Mouse (Mus musculus): Measurements from ENCODE around the gene Large2.
A peak's percentile ranks its signal among the peaks of the same experiment; 100 is the strongest.

The Large2 gene

GRCm38 (mm10) chr2:92390206-92390930, 15.7 kb upstream of the Large2 start:
- DNase-seq = no peak

DNA sequence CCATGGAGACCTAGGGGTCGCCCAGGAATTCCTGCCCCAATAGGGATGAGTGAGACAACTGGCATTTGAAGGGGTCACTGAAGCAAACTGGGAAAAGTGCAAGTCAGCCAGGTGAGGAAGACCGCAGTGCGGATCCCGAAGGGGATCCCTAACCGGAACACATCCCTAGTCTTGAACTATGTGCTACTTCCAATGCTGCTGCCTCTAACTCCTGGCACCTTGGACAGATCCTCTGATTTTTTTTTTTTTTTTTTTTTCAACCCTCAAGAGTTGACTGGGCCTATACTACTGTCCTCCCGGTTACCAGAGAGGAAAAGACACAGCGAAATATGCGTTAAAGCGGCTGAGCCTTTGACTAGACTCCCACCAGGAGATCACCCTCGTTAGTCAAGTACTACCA, 15.0 kb upstream of the Large2 start:
- DNase-seq = no peak

DNA sequence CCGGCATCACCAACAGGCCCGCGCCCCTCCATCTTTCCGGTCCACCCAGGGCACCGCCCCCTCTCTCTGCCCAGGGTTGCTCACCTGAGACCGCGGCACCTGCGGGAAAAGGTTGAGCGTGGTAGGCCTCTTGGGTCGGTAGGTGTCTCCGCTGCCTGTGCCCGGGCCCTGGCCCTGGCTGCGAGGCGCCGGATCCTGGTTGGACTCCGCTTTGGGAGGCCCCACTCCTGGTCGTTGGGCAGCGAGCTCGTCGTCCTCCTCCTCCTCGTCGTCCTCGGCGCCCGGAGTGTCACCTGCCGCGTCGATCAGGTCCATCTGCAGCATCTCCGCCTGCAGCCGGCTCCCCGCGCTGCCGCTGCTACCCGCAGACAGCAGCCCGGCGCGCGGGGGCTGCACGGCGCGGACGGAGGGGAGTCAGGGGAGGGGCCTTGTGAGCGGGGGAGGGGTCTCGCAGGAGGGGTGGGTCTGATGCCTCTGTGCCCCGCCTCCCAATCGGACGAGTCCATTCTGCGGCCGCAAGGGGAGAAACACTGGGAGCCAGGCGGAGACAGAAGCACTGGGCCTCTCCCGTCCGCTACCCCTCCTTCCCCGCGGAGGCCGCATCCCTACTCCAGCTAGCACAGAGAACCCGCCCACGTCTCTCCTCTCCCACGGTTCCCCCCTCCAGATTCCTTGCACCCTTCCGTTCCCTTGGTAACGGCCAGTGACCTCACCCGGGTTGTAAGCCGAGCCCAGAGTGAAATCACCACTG, 14.4 kb upstream of the Large2 start:
- peak; percentile 51 for DNase-seq

- no peak for DNase-seq
These were observed 13.4 kb upstream of the Large2 start for GRCm38 (mm10) chr2:92388081-92388517.

DNA sequence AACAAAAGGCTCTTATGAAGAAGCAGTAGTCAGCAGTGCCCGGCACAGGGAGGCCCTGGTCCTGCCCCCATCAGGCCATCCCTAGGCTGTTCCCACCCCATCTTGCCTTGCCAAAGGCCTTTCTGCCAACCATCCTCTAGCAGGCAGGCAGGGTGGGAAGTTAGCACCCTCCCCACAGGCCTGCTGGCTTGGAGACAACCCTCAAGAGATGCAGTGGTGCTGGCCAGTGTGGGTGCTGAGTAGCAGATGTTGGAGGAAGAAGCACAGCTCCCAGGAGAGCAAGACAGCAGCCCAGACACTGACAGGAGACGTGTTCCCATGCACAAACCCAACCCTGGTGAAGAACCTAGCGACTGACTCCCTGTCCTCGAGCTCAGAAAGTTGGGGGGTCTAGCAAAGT, 13.0 kb upstream of the Large2 start:
- DNase-seq = no peak

- DNase-seq = no peak
These were observed 12.3 kb upstream of the Large2 start for GRCm38 (mm10) chr2:92386821-92387570.

DNA sequence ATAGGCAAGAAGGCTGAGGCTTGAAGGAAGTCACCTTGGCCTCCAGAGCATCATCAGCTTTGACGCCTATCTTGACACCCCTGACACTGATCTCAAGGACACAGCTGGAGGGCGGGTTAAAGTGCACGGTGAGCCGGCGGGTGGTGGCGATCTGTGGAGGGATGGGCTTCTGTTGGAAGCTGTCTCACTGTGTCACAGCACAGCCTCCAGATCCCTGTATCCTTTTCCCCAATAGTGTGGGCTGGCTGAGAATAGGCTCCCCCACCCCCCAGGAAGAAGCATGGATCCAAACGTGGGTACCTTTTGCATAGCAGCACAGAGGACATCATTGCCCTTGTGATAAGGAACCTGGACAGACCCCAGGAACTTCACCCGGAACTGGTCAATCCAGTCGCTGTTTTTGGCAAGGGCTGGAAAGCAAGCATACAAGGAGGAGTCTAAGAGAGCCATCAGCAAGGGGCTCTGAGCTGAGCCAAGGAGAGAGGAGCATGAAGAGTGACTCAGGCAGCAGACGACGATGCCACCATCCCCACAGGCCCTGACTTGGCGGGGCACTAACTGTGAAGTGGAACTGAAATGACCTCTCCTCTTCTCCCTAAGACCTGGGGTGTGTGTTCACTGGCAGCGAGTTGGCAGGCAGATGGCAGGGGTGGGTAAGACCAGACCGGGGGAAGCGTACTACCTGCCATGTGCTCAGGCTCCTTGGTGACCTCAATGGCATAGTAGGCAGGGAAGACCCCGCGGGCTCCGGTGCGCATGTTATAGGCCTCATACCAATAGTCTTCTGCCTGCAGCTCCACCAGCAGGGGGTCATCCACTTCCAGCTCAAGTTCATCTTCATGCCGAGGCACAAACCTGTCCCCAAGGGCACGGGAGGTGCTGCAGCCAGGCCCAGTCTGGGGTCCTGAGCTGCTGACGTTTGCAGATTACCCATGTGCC, 10.7 kb upstream of the Large2 start:
- DNase-seq = no peak

DNA sequence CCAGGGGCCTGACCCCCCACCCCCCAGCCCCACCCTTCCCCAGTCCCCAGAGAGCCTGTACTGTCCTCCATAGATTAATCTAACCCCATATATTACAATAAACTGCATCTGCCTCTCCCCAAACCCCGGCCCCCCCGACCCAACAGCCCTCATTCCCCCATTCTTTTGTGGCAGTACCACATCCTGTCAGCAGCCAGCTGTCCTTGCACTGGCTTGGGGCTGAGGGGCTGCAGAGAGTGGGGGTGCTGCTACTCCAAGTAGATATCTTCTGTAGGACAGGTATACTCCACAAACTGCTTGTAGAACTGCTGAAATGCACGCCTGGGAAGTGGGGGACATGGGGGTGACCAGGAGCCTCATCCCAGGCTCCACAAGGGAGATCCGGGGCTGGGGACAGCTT, 9.4 kb upstream of the Large2 start:
- peak; percentile 34 for DNase-seq

DNA sequence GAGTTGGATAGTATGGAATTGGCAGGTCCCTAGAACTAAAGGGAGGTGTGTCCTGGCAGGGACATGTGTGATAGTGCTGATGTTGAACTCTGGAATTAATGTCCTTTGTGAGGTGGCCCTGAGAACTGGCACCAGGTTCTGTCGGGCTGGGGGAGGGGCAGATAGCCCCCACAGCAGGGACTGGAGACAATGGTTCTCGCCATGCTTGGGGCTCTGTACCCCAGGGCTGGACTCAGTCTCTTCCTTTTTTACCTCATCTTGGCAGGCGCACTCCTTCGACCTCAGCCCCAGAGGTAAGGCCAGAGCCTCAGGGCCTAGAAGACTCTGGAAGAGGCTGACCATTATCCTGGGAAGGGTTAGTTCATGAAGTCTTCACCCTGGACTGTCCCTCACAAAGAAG, 8.1 kb upstream of the Large2 start:
- DNase-seq = no peak

DNA sequence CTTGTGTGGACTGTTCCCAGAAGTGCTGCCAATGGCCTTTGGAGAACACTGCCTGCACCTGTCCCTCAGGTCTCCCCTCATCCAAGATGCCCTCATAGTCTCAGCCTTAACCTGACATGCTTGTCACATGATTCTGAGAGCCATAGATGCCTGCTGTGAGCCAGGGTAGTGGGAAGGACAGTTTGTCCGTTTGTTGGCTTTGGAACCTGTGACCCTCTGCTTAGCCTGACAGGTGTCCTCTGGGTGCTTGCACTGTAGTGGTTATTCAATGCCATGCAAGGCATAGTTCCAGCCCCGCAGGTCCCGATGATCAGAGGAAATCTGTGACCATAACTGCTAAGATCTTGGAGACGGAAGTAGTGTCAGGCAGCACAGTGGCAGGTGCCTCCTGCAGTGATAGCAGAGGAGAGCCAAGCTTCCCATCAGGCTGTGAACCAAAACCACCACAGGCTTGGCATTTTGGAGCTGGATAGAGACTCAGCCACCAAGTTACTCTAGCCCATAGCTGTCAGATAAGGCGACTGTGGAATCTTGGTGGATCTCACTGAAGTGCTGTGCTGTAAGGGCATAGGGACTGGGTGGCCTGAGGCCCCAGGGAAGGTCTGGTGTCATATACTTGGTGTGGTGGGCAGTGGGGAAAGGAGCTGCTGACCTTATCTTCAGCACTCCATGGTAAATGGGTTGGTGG, 7.4 kb upstream of the Large2 start, which contains the start of gene 1700029I15Rik:
Gene 1700029I15Rik (plus strand): TSS at position 638 of the 688 bp plus-strand sequence.
- no peak for DNase-seq

DNA sequence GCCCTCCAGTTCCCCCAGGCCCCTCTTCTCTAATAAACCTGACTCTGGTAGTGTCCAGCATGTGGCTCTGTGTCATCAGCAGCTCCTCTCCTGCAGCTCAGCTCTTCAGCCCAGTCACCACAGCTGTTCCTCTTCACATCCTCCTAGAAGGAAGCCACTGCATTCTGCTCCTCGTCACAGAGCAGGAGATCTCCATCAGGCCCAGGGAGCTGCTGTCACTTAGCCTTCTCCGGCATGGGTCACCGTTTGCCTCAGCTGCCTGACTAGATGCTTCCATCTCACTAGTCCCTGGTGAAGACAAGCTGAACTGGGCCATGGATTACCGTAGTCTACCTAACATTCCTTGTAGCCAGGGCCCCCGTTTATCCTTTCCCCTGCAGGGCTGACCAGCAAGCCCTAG, 6.5 kb upstream of the Large2 start:
- no peak for DNase-seq

DNA sequence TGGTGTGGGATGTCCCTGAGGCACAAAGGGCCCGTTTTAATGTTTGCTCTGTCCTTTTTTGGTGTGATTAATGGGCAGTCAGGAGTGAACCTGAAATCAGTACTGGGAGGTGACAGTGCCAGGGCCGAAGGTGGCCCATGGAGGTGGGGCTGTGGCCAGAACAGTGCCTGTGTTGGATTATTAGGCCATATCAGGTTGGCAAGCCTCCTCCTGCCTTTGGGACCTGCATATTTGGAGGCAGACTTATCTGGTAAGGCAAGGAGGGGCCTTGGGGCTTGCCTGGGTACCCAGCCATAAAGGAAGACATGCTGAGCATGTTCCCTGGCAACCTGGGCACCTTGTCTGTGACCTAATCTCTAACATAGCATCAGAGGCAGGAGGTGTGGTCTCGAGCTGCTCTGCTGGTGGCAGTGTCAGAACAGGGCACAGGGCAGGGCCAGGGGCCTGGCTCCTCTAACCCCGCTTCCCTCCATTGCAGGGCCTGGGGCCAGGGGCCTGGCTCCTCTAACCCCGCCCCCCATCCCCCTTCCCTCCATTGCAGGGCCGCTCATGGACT, 5.9 kb upstream of the Large2 start:
- DNase-seq = no peak

GRCm38 (mm10) chr2:92379783-92380494, 5.3 kb upstream of the Large2 start:
- DNase-seq = no peak

GRCm38 (mm10) chr2:92377320-92377719, 2.7 kb upstream of the Large2 start:
- DNase-seq = no peak

- no peak for DNase-seq
These were observed 1.6 kb upstream of the Large2 start for GRCm38 (mm10) chr2:92376300-92376699.

DNA sequence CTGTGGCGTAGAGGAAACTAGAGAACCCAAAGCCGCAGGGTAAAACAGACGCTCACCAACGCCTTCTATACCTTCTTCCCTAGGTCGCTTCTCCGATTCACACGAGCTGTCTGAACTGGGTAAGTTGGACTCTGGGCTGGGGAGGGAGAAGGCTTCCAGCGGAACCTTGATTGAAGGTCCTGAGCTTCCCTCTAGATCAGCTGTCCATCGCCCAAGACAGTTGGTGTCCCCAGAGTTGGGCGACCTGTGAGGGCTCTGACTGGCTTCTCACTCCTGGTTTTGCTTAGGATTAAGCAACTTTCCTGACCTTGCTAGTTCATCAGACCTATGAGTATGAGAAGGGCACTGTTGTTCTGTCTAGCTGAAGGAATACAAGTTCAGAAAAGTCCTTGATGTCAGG, 1.1 kb upstream of the Large2 start:
- DNase-seq = no peak

DNA sequence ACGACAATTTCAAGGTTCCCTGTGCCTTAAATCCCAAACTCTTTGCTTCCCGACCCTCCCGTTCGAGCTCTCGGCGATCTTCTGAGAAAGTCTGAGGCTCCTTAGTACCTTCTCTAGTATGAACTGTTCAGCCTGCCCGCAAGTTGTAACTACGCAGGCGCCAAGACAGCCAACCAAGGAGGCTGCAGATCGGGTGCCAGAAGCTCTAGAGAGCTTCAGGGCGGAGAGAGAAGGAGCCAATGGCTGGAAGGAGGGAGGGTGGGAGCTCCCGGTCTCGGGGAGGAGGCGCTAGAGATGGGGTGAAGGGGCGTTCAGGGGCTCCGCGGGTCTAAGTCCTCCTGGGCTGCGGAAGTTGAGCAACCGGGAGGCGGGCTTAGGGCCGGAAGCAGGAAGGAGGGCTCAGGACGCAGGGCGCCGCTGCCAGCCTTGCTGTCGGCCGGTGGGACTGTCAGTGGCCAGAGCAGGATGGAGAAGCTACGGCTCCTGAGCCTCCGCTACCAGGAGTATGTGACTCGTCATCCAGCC, 492 bp upstream of the Large2 start:
- DNase-seq = peak; percentile 95

DNA sequence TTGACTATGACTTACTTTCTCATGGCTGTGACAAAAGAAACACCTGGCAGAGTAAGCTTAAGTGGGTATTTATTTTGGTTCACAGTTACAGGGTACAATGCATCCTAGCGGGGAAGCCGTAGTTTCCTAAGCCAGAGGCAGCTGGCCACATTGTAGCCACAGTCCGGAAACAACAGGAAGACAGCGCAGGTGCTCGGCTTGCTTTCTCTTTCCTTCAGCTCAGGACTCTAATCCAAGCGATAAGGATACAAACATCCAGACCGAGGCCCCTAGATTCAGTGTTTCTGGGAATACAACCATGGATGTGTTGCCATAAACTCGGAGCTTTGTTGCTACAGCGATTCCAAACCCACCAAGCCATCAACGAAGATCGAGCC, 1.2 kb downstream of the Large2 start:
- DNase-seq = peak; percentile 40

- DNase-seq = no peak
These were observed 1.8 kb downstream of the Large2 start for GRCm38 (mm10) chr2:92372767-92373436.
